Mouse (Mus musculus): ENCODE measurements around the gene Nsdhl. TPM values are rescaled to one million over a fixed set of nuclear protein-coding genes. Genes with fewer than 3 reads are reported as not detected.

Gene Nsdhl
- polyA plus RNA-seq, 1 experiment from 2014 or later, result 16.4 TPM

DNA sequence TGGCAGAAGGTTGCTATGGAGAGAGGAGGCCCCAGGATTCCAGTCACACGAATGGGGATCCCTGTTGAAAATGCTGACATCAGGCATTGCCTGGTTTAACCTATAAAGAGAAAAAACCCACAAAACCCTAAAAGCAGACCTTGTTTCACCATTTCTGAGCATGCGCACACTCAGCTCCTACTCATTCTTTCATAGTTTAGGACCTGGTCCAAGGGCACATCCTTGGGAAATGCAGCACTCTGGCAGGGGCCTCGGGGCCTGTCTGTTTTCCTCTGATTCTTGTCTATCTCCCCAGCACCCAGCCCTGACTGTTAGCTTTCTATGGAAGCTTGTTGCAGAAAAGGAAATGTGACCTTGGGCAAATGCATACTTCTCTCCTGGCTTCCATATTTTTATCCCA is 72.2 kb downstream of the Nsdhl start:
- Histone ChIP-seq H3K27me3 (replicated peaks; ENCODE audit: insufficient read depth, low read length) (no peaks in the 10 kb centered on the region), H3K4me2 (replicated peaks; ENCODE audit: low read depth, low read length) (no peak overlapping the region), H3K9ac (replicated peaks; ENCODE audit: low read depth) (no peak overlapping the region), H3K4me3 (ENCODE audit: low read depth, low read length) (no peak overlapping the region), H3K27ac (ENCODE audit: low read length) (no peak overlapping the region), H3K9me3 (ENCODE audit: low read length) (no peaks in the 10 kb centered on the region), H3K4me1 (ENCODE audit: insufficient read depth, low read depth, low read length) (no peaks in the 10 kb centered on the region), H3K36me3 (ENCODE audit: insufficient read depth, low read length) (no peaks in the 10 kb centered on the region)
- ATAC-seq (no peak), DNase-seq (ENCODE audit: low spot score) (no peak)
- WGBS, result 62% methylated on average over 3 of the region's 3 CpGs
- no peak for TF ChIP-seq CTCF (IDR thresholded peaks at IDR 0.05)
- no peak for TF ChIP-seq EP300 (IDR thresholded peaks at IDR 0.05)

- H3K4me1 ChIP-seq (ENCODE audit: insufficient read depth, low read depth, low read length), result no peaks in the 10 kb centered on the region
- H3K27ac ChIP-seq (ENCODE audit: low read length), result no peak overlapping the region
- no peak for ATAC-seq
- no peak overlapping the region for H3K4me3 ChIP-seq (ENCODE audit: low read depth, low read length)
- H3K36me3 ChIP-seq (ENCODE audit: insufficient read depth, low read length), result no peaks in the 10 kb centered on the region
- 54% methylated on average over 5 of the region's 5 CpGs for WGBS
- TF ChIP-seq EP300 (IDR thresholded peaks at IDR 0.05) (no peak), CTCF (IDR thresholded peaks at IDR 0.05) (peak; percentile 64)
- no peak overlapping the region for H3K4me2 ChIP-seq (replicated peaks; ENCODE audit: low read depth, low read length)
- no peak for DNase-seq (ENCODE audit: low spot score)
- no peaks in the 10 kb centered on the region for H3K9me3 ChIP-seq (ENCODE audit: low read length)
- H3K9ac ChIP-seq (replicated peaks; ENCODE audit: low read depth), result no peak overlapping the region
- no peaks in the 10 kb centered on the region for H3K27me3 ChIP-seq (replicated peaks; ENCODE audit: insufficient read depth, low read length)
These were observed 74.0 kb downstream of the Nsdhl start for GRCm38 (mm10) chrX:72992291-72992919.

GRCm38 (mm10) chrX:72995542-72995941 is 77.2 kb downstream of the Nsdhl start:
- no peak overlapping the region for H3K27ac ChIP-seq (ENCODE audit: low read length)
- no peaks in the 10 kb centered on the region for H3K36me3 ChIP-seq (ENCODE audit: insufficient read depth, low read length)
- no peak overlapping the region for H3K9ac ChIP-seq (replicated peaks; ENCODE audit: low read depth)
- H3K9me3 ChIP-seq (ENCODE audit: low read length), result no peaks in the 10 kb centered on the region
- no peak overlapping the region for H3K4me2 ChIP-seq (replicated peaks; ENCODE audit: low read depth, low read length)
- no peak overlapping the region for H3K4me3 ChIP-seq (ENCODE audit: low read depth, low read length)
- 28% methylated on average over 3 of the region's 3 CpGs for WGBS
- TF ChIP-seq EP300 (IDR thresholded peaks at IDR 0.05) (no peak), CTCF (IDR thresholded peaks at IDR 0.05) (no peak)
- DNase-seq (ENCODE audit: low spot score), result no peak
- no peak for ATAC-seq
- H3K4me1 ChIP-seq (ENCODE audit: insufficient read depth, low read depth, low read length), result no peaks in the 10 kb centered on the region
- no peaks in the 10 kb centered on the region for H3K27me3 ChIP-seq (replicated peaks; ENCODE audit: insufficient read depth, low read length)

- Histone ChIP-seq H3K27ac (ENCODE audit: low read length) (no peak overlapping the region), H3K9me3 (ENCODE audit: low read length) (no peaks in the 10 kb centered on the region), H3K9ac (replicated peaks; ENCODE audit: low read depth) (no peak overlapping the region), H3K4me1 (ENCODE audit: insufficient read depth, low read depth, low read length) (no peaks in the 10 kb centered on the region), H3K36me3 (ENCODE audit: insufficient read depth, low read length) (no peaks in the 10 kb centered on the region), H3K4me3 (ENCODE audit: low read depth, low read length) (no peak overlapping the region), H3K27me3 (replicated peaks; ENCODE audit: insufficient read depth, low read length) (no peaks in the 10 kb centered on the region), H3K4me2 (replicated peaks; ENCODE audit: low read depth, low read length) (no peak overlapping the region)
- no peak for TF ChIP-seq CTCF (IDR thresholded peaks at IDR 0.05)
- no peak for DNase-seq (ENCODE audit: low spot score)
- WGBS, result 63% methylated on average over 2 of the region's 5 CpGs
- ATAC-seq, result no peak
These were observed 84.8 kb downstream of the Nsdhl start for GRCm38 (mm10) chrX:73003110-73003509.

DNA sequence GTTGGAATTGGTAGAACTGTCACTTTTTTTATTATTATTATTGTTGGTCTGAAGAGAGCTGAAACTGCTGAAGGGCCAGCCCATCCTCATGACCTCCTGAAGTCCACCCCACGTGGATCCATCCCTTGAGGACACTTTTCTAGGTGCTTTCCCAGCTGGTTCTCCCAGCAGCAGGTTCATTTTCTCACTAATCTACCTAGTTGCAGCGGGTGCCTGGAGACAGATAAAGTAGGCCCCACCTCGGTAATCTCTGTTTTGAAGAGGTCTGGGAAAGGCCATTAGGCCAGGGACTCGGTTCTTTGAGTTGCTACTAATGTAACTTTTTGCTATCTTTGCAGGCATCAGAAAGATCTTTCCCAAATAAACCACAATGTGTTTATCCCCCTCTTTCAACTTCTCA is 87.3 kb downstream of the Nsdhl start:
- H3K4me3 ChIP-seq (ENCODE audit: low read depth, low read length), result no peak overlapping the region
- TF ChIP-seq CTCF (IDR thresholded peaks at IDR 0.05) (no peak), EP300 (IDR thresholded peaks at IDR 0.05) (no peak)
- no peaks in the 10 kb centered on the region for H3K9me3 ChIP-seq (ENCODE audit: low read length)
- ATAC-seq (no peak), DNase-seq (ENCODE audit: low spot score) (no peak)
- no peaks in the 10 kb centered on the region for H3K4me1 ChIP-seq (ENCODE audit: insufficient read depth, low read depth, low read length)
- H3K4me2 ChIP-seq (replicated peaks; ENCODE audit: low read depth, low read length), result no peak overlapping the region
- H3K27me3 ChIP-seq (replicated peaks; ENCODE audit: insufficient read depth, low read length), result no peaks in the 10 kb centered on the region
- H3K9ac ChIP-seq (replicated peaks; ENCODE audit: low read depth), result no peak overlapping the region
- no peak overlapping the region for H3K27ac ChIP-seq (ENCODE audit: low read length)
- WGBS, result 72% methylated on average over 4 of the region's 4 CpGs
- no peaks in the 10 kb centered on the region for H3K36me3 ChIP-seq (ENCODE audit: insufficient read depth, low read length)

DNA sequence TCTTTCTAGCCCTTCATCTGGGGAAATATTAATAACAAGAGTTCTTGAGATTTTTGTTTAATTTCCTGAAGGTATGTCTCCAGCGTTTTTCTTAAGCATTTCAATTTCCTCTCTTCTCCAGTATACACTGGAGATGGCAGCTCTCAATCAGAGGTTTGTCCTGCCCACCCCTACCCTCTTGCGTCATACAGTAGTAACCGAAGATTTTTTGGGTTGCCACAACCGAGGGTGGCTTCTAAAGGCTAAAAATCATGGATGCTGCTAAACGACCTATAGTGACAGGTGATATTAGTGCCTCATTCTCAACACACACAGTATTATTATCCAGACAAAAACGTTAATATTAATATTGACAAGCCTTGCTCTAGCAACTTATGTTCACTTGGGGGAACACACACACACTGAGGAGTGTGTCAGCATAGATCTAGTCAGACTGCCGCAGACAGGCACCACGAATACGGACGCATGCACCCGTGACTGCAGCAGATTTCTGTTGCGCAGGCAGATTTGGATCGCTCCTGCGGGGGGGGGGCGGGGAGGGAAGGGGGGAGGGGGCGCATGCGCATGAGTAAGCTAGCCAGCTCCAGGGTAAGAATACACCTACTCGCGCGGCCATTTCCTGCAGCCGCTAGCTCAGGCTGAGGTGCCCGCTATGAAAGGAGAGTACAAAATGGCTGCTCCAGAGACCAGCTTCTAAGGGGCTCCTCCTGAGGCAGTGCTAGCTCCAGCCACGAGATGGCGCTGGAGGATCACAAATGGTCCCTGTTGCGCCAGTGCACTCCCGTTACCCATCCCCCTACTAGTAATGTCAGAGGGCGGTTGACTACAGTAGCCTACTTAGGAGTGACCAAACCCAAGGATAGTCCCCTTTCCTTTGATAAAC is 89.5 kb downstream of the Nsdhl start:
- DNase-seq (ENCODE audit: low spot score), result peak; percentile 95
- WGBS, result 13% methylated on average over 19 of the region's 27 CpGs
- Histone ChIP-seq H3K9me3 (ENCODE audit: low read length) (no peaks in the 10 kb centered on the region), H3K27me3 (replicated peaks; ENCODE audit: insufficient read depth, low read length) (no peaks in the 10 kb centered on the region), H3K27ac (ENCODE audit: low read length) (peak overlapping the region; percentile 38; the same call in 1 of the 2 replicates), H3K4me2 (replicated peaks; ENCODE audit: low read depth, low read length) (peak overlapping the region; percentile 41), H3K36me3 (ENCODE audit: insufficient read depth, low read length) (no peaks in the 10 kb centered on the region), H3K4me3 (ENCODE audit: low read depth, low read length) (peak overlapping the region; percentile 25; the same call in 1 of the 2 replicates), H3K9ac (replicated peaks; ENCODE audit: low read depth) (no peak overlapping the region), H3K4me1 (ENCODE audit: insufficient read depth, low read depth, low read length) (no peaks in the 10 kb centered on the region)
- peak; percentile 99 for ATAC-seq
- TF ChIP-seq CTCF (IDR thresholded peaks at IDR 0.05) (peak; percentile 90), EP300 (IDR thresholded peaks at IDR 0.05) (0 out of 2 replicates have a peak, but pooled peaks have one; percentile 36)

MicroRNA genes within 50 kb of the gene (microRNA counts, 519-probe panel; counts per million panel counts)
- microRNA mmu-miR-2137, result not detected

Small RNAs within 50 kb of the gene (microRNA-seq; reads per million reads assigned to microRNA genes)
- 2.7 reads per million, percentile 5 among the genes with 10 or more reads in this experiment for gene Mir2137

Other genes with a start within 250 kb of the Nsdhl start
- 0.11 and 0.16 TPM in 2 replicates for gene Gabrq, start 93.4 kb upstream of the Nsdhl start, polyA plus RNA-seq (2015; fragmentation: Nextera tagmentation; extraction: Ambion mirVana)
- gene Cetn2, start 146 bp upstream of the Nsdhl start, polyA plus RNA-seq (2015; fragmentation: Nextera tagmentation; extraction: Ambion mirVana), result 63.3 and 65.0 TPM in 2 replicates
- 5.7 and 8.2 TPM in 2 replicates for gene Zfp185, start 68.8 kb downstream of the Nsdhl start, polyA plus RNA-seq (2015; fragmentation: Nextera tagmentation; extraction: Ambion mirVana)
- gene Pnma5, start 118.5 kb downstream of the Nsdhl start, polyA plus RNA-seq (2015; fragmentation: Nextera tagmentation; extraction: Ambion mirVana), result 0.05 and 0.10 TPM in 2 replicates
- gene Pnma3, start 146.2 kb downstream of the Nsdhl start, polyA plus RNA-seq (2015; fragmentation: Nextera tagmentation; extraction: Ambion mirVana), result not detected in 2 replicates
- 0.36 and 0.69 TPM in 2 replicates for gene Xlr4a, start 163.9 kb downstream of the Nsdhl start, polyA plus RNA-seq (2015; fragmentation: Nextera tagmentation; extraction: Ambion mirVana)
- 0.32 and 0.74 TPM in 2 replicates for gene Xlr3a, start 178.5 kb downstream of the Nsdhl start, polyA plus RNA-seq (2015; fragmentation: Nextera tagmentation; extraction: Ambion mirVana)
- gene Gm14685, start 198.5 kb downstream of the Nsdhl start, polyA plus RNA-seq (2015; fragmentation: Nextera tagmentation; extraction: Ambion mirVana), result 0.15 and 0.42 TPM in 2 replicates
- not detected in 2 replicates for gene Xlr5b, start 230.2 kb downstream of the Nsdhl start, polyA plus RNA-seq (2015; fragmentation: Nextera tagmentation; extraction: Ambion mirVana)
- gene DXBay18, start 230.9 kb downstream of the Nsdhl start, polyA plus RNA-seq (2015; fragmentation: Nextera tagmentation; extraction: Ambion mirVana), result 0.13 TPM in 1 of 2 replicates, not detected in the other